Mouse (Mus musculus) embryo, embryonic 10.5 days (tissue): ENCODE results near the gene Ppp1ca.

Experiments used
- DNase-seq: peaks from one replicate; pipeline ENCODE4 v3.0.0-alpha.2; 2015; ENCODE audit warnings: low spot score

The Ppp1ca gene

GRCm38 (mm10) chr19:4184976-4185975 is 6.6 kb upstream of the Ppp1ca start:
- DNase-seq: no peak

DNA sequence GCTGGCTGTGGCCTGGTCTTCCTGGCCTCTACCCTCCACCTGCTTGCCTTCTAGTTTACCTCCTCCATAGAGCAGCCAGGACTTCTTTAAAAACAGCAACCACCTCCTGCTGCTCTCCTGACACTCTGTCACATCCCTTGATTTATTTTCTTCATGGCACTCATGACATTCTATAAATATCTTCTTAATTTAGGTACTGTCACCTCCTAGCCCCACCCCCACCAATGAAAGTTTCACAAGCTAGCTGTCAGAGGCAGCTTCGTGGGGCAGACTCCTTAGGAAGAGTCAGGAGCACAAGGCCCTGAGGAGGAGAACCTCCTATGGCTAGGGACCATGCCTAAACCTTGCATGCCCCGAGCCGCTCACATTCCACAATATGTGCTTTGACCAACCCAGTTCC is 4.6 kb upstream of the Ppp1ca start:
- no peak for DNase-seq

DNA sequence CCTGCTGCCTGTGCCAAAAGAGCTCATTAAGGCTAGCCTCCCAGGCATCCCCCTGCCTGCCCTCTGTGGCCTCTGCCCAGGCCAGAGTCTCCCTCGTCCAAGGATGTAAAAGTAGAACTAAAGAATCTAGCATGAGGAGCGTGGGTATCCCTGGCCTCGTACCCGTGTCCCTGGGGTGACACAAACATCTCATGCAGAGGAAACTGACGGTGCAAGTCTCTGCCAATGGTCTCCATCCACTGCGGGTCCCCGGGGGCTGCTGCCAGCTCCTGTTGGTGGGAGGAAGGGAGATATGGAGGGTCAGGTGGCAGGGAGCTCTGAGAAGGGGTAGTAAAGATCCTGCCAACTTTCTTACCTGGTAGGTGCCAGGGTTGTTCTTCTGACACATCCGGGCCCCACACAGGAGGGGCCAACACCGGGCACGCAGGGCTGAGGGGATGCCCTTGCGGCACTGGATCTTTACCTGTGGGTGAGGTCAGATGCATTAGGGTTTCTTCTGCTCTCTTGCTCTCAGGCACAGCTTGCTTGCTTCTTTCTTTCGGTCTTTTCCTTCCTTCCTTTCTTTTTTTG is 2.7 kb upstream of the Ppp1ca start:
- no peak for DNase-seq

GRCm38 (mm10) chr19:4190831-4191334 is 982 bp upstream of the Ppp1ca start, which contains the start of gene Tbc1d10c:
Gene Tbc1d10c (minus strand): TSS chr19:4191284.
- DNase-seq: no peak

- DNase-seq: peak; percentile 48
Observed at GRCm38 (mm10) chr19:4192251-4192985, 553 bp downstream of the Ppp1ca start.

DNA sequence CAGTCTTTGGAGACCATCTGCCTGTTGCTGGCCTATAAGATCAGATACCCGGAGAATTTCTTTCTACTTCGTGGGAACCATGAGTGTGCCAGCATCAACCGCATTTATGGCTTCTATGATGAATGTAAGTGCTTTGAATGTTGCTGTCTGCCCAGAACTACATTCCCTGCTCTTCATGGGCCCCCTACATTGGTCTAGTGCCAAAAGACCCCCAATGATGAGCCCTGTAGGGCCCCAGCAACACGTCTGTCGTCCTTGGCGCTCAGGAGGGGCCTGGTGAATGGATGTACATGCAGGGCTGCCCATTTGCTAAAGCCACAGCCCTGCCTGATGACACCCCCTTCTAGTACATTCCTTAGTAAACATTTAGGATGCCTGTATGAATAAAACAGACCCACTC is 1.3 kb downstream of the Ppp1ca start:
- DNase-seq: no peak

DNA sequence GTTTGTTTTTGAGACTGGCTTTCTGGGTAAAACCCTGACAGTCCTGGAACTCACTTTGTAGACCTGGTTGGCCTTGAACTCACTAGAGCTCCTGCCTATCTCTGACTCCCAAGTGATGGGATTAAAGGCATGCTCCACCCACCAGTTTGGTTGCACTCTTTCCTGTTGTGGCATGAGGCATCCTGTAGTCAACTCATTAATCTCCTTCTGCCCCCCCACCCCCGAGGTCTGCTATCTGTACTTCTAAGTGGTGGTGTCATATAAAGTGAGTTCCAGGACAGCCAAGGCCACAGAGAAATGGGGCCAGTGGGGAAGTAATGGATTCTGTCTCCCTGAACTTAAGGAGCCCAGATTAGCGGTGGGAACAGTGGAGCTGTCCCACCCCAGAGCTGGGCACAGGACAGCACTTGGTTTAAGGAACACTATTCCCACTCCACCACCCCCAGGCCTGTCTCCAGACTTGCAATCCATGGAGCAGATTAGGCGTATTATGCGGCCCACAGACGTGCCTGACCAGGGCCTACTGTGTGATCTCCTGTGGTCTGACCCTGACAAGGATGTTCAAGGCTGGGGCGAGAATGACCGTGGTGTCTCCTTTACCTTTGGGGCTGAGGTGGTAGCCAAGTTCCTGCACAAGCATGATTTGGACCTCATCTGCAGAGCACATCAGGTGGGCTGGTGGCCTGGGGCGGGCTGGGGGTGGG is 2.3 kb downstream of the Ppp1ca start:
- DNase-seq: no peak

GRCm38 (mm10) chr19:4194776-4195650 is 3.1 kb downstream of the Ppp1ca start:
- no peak for DNase-seq

DNA sequence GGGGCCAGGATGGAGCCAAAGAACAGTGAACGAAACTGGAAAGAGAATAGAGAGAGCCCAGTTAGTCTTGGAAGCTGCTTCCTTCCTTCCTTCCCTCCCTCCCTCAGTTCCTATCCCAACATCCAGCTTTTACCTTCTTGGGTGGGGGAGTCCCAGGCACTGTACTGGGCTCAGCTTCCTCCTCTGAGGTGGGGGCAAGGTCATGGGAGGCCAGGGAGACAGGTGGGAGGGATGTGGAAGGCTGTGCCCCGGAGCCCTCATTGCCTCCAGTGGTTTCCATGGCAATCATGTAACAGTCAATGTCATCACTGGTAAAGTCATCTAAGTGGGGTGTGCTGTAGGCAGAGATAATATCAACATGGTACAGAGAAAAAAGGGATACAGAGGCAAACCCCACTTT is 4.2 kb downstream of the Ppp1ca start:
- DNase-seq: no peak

DNA sequence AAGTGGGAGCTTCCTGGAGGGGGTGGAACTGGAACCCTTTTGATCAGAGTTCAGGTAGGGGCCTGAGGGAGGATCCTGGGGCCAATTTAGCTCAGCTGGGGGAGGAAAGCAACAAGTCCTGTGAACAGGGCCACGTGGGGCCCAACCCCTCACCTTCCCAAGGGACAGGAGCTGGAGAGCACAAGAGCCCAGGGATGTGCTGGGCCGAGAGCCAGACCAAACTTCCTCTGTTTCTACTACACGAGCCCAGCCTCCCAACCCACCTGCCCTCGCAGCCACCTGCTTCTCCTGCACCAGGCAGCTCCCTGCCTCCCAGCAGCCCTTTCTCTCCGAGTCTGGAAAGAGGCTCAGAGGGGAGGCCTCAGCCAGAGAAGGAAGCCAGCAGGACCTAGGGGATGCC is 4.7 kb downstream of the Ppp1ca start:
- DNase-seq: no peak

GRCm38 (mm10) chr19:4197180-4197579 is 5.3 kb downstream of the Ppp1ca start:
- no peak for DNase-seq

DNA sequence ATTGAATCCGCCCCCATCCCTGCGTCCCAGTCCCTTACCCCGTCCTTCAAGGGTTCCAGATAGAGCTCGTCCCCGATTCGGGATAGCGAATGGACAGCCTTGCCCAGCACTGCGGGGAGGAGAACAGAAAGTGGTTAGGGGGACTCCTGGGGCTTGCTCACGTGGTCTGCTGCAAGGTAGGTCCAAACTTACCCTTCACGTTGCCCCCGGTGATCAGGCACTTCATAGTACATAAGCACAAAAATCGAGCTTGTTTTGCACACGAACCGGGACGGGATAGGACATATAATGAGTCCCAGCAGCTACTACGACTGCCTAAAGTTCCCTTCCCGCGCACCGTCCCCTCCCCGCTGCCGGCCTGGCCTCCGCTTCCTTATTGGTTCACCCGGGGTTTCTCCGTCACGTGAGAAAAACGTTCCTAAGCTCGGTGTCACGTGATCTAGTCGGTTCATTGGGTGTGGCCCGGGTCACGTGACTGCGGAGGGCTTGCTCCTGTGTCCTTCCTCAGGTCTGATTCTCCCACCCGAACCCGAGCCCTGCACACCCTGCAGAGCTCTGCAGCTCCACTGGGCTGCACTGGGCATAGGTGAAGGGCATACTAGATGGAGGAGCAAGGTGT is 9.5 kb downstream of the Ppp1ca start, which contains the start of gene Rad9a:
Gene Rad9a, minus strand, starts transcription at position 372 of the 619 bp plus-strand sequence.
- peak; percentile 100 for DNase-seq

GRCm38 (mm10) chr19:4202149-4202548 is 10.3 kb downstream of the Ppp1ca start:
- DNase-seq: no peak

- DNase-seq: no peak
Observed at GRCm38 (mm10) chr19:4203148-4203547, 11.3 kb downstream of the Ppp1ca start.

GRCm38 (mm10) chr19:4203604-4204326 is 11.9 kb downstream of the Ppp1ca start:
- no peak for DNase-seq

- DNase-seq: no peak
Observed at GRCm38 (mm10) chr19:4204889-4205288, 13.0 kb downstream of the Ppp1ca start.

DNA sequence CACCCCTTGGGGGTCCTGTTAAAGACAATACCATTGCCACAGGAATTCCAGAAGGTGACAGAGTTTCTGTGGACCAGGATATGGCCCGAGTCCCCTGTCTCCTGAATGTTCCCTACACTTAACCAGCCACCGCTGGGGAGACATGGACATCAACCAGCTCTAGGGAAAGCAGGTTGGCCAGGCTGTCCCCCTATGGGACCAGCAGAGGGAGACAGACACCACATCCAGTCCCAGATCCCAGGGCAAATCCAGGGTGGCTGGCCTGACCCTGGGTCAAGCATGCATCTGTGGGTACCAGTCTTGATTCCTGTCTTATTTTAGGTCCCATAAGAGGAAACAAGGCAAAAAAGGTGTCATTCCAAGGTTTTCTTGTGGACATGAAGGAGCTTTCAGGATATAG is 15.1 kb downstream of the Ppp1ca start:
- peak; percentile 90 for DNase-seq

DNA sequence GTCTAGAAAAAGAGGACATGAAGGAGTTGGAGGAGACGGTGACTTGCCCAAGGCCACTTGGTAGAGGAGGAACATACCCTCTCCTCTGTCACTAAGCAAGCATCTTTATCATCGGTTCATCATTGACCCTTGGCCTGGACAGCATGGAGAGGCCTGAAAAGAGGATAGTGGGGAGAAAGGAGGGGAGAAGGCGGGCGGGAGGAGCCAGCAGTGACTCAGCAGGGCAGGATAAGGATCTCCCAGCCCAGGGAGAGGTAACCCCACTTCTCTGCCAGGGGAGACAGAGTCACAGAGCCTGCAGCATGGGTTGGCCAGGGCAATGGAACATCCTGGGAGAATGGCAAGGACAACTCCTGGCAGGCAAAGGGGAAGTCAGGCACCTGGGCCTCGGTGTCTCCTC is 16.7 kb downstream of the Ppp1ca start:
- no peak for DNase-seq

GRCm38 (mm10) chr19:4211891-4212588 is 20.2 kb downstream of the Ppp1ca start:
- no peak for DNase-seq
